Mouse (Mus musculus) small intestine, adult 2 months (tissue): ENCODE data around the gene Lrrc57.

Experiments
- CTCF ChIP-seq: fragments of 200-500 bp; IDR thresholded peaks from 2 replicates; pipeline ENCODE4 v1.5.1; 2012; ENCODE audit warnings: low read depth, mild to moderate bottlenecking, control low read depth, inconsistent platforms, low read length, moderate library complexity, mixed read lengths; ENCODE audit not compliant: insufficient replicate concordance, insufficient read length; ENCODE audit errors: extremely low read depth
- POLR2A ChIP-seq: fragments of 200-500 bp; IDR thresholded peaks from 2 replicates; pipeline ENCODE4 v1.6.1; 2012; ENCODE audit warnings: low read depth, mild to moderate bottlenecking, control low read depth, inconsistent platforms, low read length, moderate library complexity

- TF ChIP-seq CTCF (no peak), POLR2A (no peak)
Observed at GRCm38 (mm10) chr2:120654693-120655092, 45.4 kb upstream of the Lrrc57 start.
